In the genomic region with DNA sequence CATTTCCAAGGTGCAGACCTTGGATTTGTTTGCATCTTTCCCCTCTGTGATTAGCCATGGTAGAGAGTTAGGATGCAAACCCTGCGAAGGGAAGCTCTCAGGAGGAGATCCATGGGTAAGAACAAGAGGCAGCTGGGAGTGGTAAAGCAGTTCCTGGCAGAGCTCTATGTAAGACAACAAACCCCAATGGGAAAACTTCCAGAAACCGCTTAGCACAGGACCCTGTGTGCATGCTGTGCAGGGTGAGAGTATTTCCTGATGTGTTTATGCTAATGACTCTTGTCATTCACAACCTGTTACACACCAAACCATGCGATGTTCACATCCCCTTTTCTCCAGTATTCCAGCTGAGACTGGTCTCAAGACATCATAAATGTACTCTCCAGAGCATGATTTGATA, we compare ENCODE assay signal across 21 mouse cellular contexts. TPM values are rescaled to one million over a fixed set of nuclear protein-coding genes. Genes with fewer than 3 reads are reported as not detected.
"Had no signal": no experiment of that assay in that cellular context is flagged by ENCODE, and none has a peak within 500 bp of the region (broad histone marks: within the 10 kb centered on the region; RNA-seq: fewer than 3 reads in every experiment).

No protein-coding gene starts in this region.

- DNase-seq: liver, postnatal 0 days; lung, adult 2 months; lung, postnatal 14 days; lung, postnatal 36 days; midbrain, embryonic 14.5 days; right cerebral cortex, postnatal 14 days; thymus, adult 2 months; thymus, postnatal 25 days; thymus, postnatal 4 days had no signal

- ATAC-seq: liver, postnatal 0 days; lung, postnatal 0 days; midbrain, embryonic 16.5 days had no signal

- H3K4me3 ChIP-seq: lung, embryonic 15.5 days; megakaryocyte, embryonic 14.5 days; midbrain, embryonic 12.5 days; neural tube, embryonic 12.5 days; stomach, embryonic 15.5 days had no signal

- H3K36me3 ChIP-seq: lung, embryonic 15.5 days; midbrain, embryonic 12.5 days; neural tube, embryonic 12.5 days; stomach, embryonic 15.5 days had no signal

- H3K27me3 ChIP-seq: lung, embryonic 15.5 days; megakaryocyte, embryonic 14.5 days; midbrain, embryonic 12.5 days; neural tube, embryonic 12.5 days; stomach, embryonic 15.5 days had no signal

- H3K4me1 ChIP-seq: lung, embryonic 15.5 days; megakaryocyte, embryonic 14.5 days; midbrain, embryonic 12.5 days; neural tube, embryonic 12.5 days; stomach, embryonic 15.5 days had no signal

- H3K9ac ChIP-seq: liver, postnatal 0 days; lung, embryonic 15.5 days; midbrain, embryonic 12.5 days; neural tube, embryonic 12.5 days; stomach, embryonic 15.5 days had no signal

- H3K9me3 ChIP-seq: lung, embryonic 15.5 days; megakaryocyte, embryonic 14.5 days; midbrain, embryonic 12.5 days; neural tube, embryonic 12.5 days; stomach, embryonic 15.5 days had no signal

- H3K27ac ChIP-seq: lung, embryonic 15.5 days; macrophage; midbrain, embryonic 12.5 days; neural tube, embryonic 12.5 days; stomach, embryonic 15.5 days; stomach, postnatal 0 days had no signal

- H3K4me2 ChIP-seq: lung, embryonic 15.5 days; midbrain, embryonic 12.5 days; neural tube, embryonic 12.5 days; stomach, embryonic 15.5 days had no signal

RNA-seq across cellular contexts. Expression of a gene that starts 3.8 kb away (rescaled TPM):
- polyA plus RNA-seq: macrophage; midbrain, embryonic 12.5 days; midbrain, embryonic 14.5 days; midbrain, embryonic 16.5 days; neural tube, embryonic 12.5 days; neural tube, embryonic 14.5 days had no signal

RNA-seq across cellular contexts. Expression of a gene that starts 50.8 kb away (rescaled TPM):
- total RNA-seq: megakaryocyte progenitor cell, adult 5-6 weeks; neutrophil, adult 5-6 weeks had no signal
- polyA plus RNA-seq: macrophage had no signal
